Mouse (Mus musculus) heart, postnatal 0 days (tissue): ENCODE results near the gene Gpr18. TPM values are rescaled to one million over a fixed set of nuclear protein-coding genes. Genes with fewer than 3 reads are reported as not detected.

Experiments used
- ATAC-seq: fragments of 200-750 bp; cut with Nextera tagmentation; 2 replicates; pipeline ENCODE4 v1.8.0; 2017; ENCODE audit warnings: low read depth, moderate number of reproducible peaks, moderate library complexity; ENCODE audit not compliant: insufficient read depth
- DNase-seq: peaks from one replicate; pipeline ENCODE4 v3.0.0-alpha.2; 2016; ENCODE audit warnings: low spot score
- H3K27ac ChIP-seq: fragments of 300-500 bp; sonication (generic); 2 replicates; pipeline ENCODE4 v1.5.1; 2014; ENCODE audit warnings: low read depth, mild to moderate bottlenecking
- H3K27me3 ChIP-seq: fragments of 300-500 bp; sonication (generic); 2 replicates; pipeline ENCODE4 v1.6.1; 2014; ENCODE audit warnings: low read length, mixed read lengths; ENCODE audit not compliant: control insufficient read depth, insufficient read depth
- H3K36me3 ChIP-seq: fragments of 300-500 bp; sonication (generic); replicated peaks from 2 replicates; pipeline ENCODE4 v1.6.1; 2014; ENCODE audit warnings: low read length, mixed read lengths; ENCODE audit not compliant: control insufficient read depth, insufficient read depth
- H3K4me1 ChIP-seq: fragments of 300-500 bp; sonication (generic); 2 replicates; pipeline ENCODE4 v1.6.1; 2014; ENCODE audit warnings: antibody characterized with exemption; ENCODE audit not compliant: control insufficient read depth, insufficient read depth
- H3K4me2 ChIP-seq: fragments of 300-500 bp; sonication (generic); 2 replicates; pipeline ENCODE4 v1.6.1; 2014; ENCODE audit warnings: low read depth, mild to moderate bottlenecking, low read length, moderate library complexity
- H3K4me3 ChIP-seq: fragments of 300-500 bp; sonication (generic); 2 replicates; pipeline ENCODE4 v1.5.1; 2014; ENCODE audit warnings: low read depth, low read length
- H3K9ac ChIP-seq: fragments of 300-500 bp; sonication (generic); replicated peaks from 2 replicates; pipeline ENCODE4 v1.6.1; 2014; ENCODE audit warnings: low read depth, low read length, mixed read lengths
- H3K9me3 ChIP-seq: fragments of 300-500 bp; sonication (generic); replicated peaks from 2 replicates; pipeline ENCODE4 v1.6.1; 2016; ENCODE audit warnings: low read length; ENCODE audit not compliant: control insufficient read depth
- CTCF ChIP-seq: IDR thresholded peaks from 2 replicates; pipeline ENCODE4 v1.5.1; 2016; ENCODE audit warnings: antibody characterized with exemption, control low read depth, low read depth
- EP300 ChIP-seq: IDR thresholded peaks from 2 replicates; pipeline ENCODE4 v1.6.1; 2016; ENCODE audit warnings: antibody characterized with exemption, low read depth
- WGBS: fragments of 180-500 bp; shearing (Covaris S2); extraction: QIAGEN DNeasy Blood & Tissue Kit; methylation state at CpG from one replicate; pipeline ENCODE4 v1.1.7; 2014; 5-methylcytosine and 5-hydroxymethylcytosine counted together
- polyA plus RNA-seq: library from polyadenylated mRNA; unstranded; fragments of >200 nt; fragmentation: Nextera tagmentation; extraction: Ambion mirVana; gene quantifications from 2 replicates; pipeline ENCODE4 v1.2.1, GENCODE M21; 2015
- total RNA-seq: library from RNA; depleted of rRNA; stranded (reverse); fragments of >200 nt; gene quantifications from 2 replicates; pipeline ENCODE4 v1.2.3, GENCODE M21; 2014; ENCODE audit warnings: low replicate concordance; rRNA removed

Gene Gpr18
- total RNA-seq (not detected in 2 replicates), polyA plus RNA-seq (0.07 and 0.10 TPM in 2 replicates)

GRCm38 (mm10) chr14:121915621-121916020, at the start of gene Gpr18:
Gpr18 (minus strand) TSS chr14:121915781.
- H3K27ac ChIP-seq, result no peak within 1 kb of the TSS

GRCm38 (mm10) chr14:121964990-121965389, 49.4 kb upstream of the Gpr18 start, which contains the start of gene Gpr183:
Gpr183 (minus strand) TSS chr14:121965195.
- ATAC-seq (no peak), DNase-seq (no peak)
- H3K9ac ChIP-seq, result peak within 1 kb of the TSS; percentile 32

More at GRCm38 (mm10) chr14:121915621-121916020, at the start of gene Gpr18:
- Histone ChIP-seq H3K27me3 (no peaks in the 10 kb centered on the region), H3K4me2 (no peak within 1 kb of the TSS), H3K9me3 (no peaks in the 10 kb centered on the region), H3K9ac (no peak within 1 kb of the TSS), H3K4me1 (peaks cover 2% of the 10 kb centered on the region; the same call in 1 of the 2 replicates), H3K4me3 (no peak within 1 kb of the TSS), H3K36me3 (peaks cover 26% of the 10 kb centered on the region; the same call in 1 of the 2 replicates)
- 68% methylated on average over 8 of the region's 8 CpGs for WGBS
- ATAC-seq, result no peak
- no peak for DNase-seq
- TF ChIP-seq EP300, result no peak
- TF ChIP-seq CTCF, result no peak

GRCm38 (mm10) chr14:121963942-121964335, 48.4 kb upstream of the Gpr18 start:
- H3K27ac ChIP-seq, result peak overlapping the region; percentile 75
- H3K27me3 ChIP-seq, result no peaks in the 10 kb centered on the region
- TF ChIP-seq EP300 (no peak), CTCF (no peak)
- H3K4me3 ChIP-seq, result peak overlapping the region; percentile 6; the same call in 1 of the 2 replicates
- H3K4me1 ChIP-seq, result peaks cover 30% of the 10 kb centered on the region
- peak overlapping the region; percentile 41 for H3K4me2 ChIP-seq
- no peak for ATAC-seq
- 12% methylated on average over 4 of the region's 4 CpGs for WGBS
- H3K36me3 ChIP-seq, result no peaks in the 10 kb centered on the region
- H3K9me3 ChIP-seq, result no peaks in the 10 kb centered on the region
- DNase-seq, result no peak
- H3K9ac ChIP-seq, result peak overlapping the region; percentile 32

More at GRCm38 (mm10) chr14:121964990-121965389, 49.4 kb upstream of the Gpr18 start, which contains the start of gene Gpr183:
- Histone ChIP-seq H3K36me3 (no peaks in the 10 kb centered on the region), H3K4me1 (peaks cover 30% of the 10 kb centered on the region), H3K27ac (peak within 1 kb of the TSS; percentile 75), H3K4me2 (peak within 1 kb of the TSS; percentile 41), H3K27me3 (no peaks in the 10 kb centered on the region), H3K9me3 (no peaks in the 10 kb centered on the region), H3K4me3 (peak within 1 kb of the TSS; percentile 30)
- 13% methylated on average over 6 of the region's 6 CpGs for WGBS
- TF ChIP-seq EP300, result no peak
- no peak for TF ChIP-seq CTCF

GRCm38 (mm10) chr14:121963251-121963941, 47.8 kb upstream of the Gpr18 start:
- peak; percentile 49; the same call in 1 of the 2 replicates for ATAC-seq
- peaks cover 30% of the 10 kb centered on the region for H3K4me1 ChIP-seq
- H3K4me2 ChIP-seq, result peak overlapping the region; percentile 41
- DNase-seq, result peak; percentile 67
- peak overlapping the region; percentile 32; the same call in 1 of the 2 replicates for H3K9ac ChIP-seq
- H3K27me3 ChIP-seq, result no peaks in the 10 kb centered on the region
- no peak for TF ChIP-seq CTCF
- TF ChIP-seq EP300, result no peak
- H3K9me3 ChIP-seq, result no peaks in the 10 kb centered on the region
- peak overlapping the region; percentile 6; the same call in 1 of the 2 replicates for H3K4me3 ChIP-seq
- no peaks in the 10 kb centered on the region for H3K36me3 ChIP-seq
- peak overlapping the region; percentile 75 for H3K27ac ChIP-seq
- 49% methylated on average over 9 of the region's 9 CpGs for WGBS

- no peaks in the 10 kb centered on the region for H3K27me3 ChIP-seq
- H3K4me1 ChIP-seq, result peaks cover 30% of the 10 kb centered on the region
- H3K4me3 ChIP-seq, result no peak overlapping the region
- DNase-seq (no peak), ATAC-seq (peak; percentile 21; the same call in 1 of the 2 replicates)
- no peaks in the 10 kb centered on the region for H3K36me3 ChIP-seq
- WGBS, result 58% methylated on average over 14 of the region's 14 CpGs
- peak overlapping the region; percentile 16; the same call in 1 of the 2 replicates for H3K4me2 ChIP-seq
- H3K27ac ChIP-seq, result peak overlapping the region; percentile 56
- TF ChIP-seq CTCF (no peak), EP300 (no peak)
- H3K9me3 ChIP-seq, result no peaks in the 10 kb centered on the region
- no peak overlapping the region for H3K9ac ChIP-seq
Observed at GRCm38 (mm10) chr14:121962128-121962890, 46.7 kb upstream of the Gpr18 start.
